Mouse (Mus musculus) heart, postnatal 25 days (tissue): Measurements from ENCODE around the gene Thsd7b. TPM values are rescaled to one million over a fixed set of nuclear protein-coding genes. Genes with fewer than 3 reads are reported as not detected.
"Not testable (repeated sequence)": the region's sequence is repeated elsewhere in the genome, so short reads cannot be mapped to it uniquely, and the experiment has no call there.

Experiments used
- DNase-seq: peaks from one replicate; pipeline ENCODE4 v3.0.0; 2022; ENCODE audit warnings: low spot score
- intact Hi-C: fragments of 180-260 bp; cut with DNase I; formaldehyde crosslinking; loops from one replicate; pipeline ENCODE4 v1.15.1; 2025
- total RNA-seq, 2 experiments: library from RNA; stranded (reverse); gene quantifications; 2 replicates each; pipeline ENCODE4 v1.2.3; 2021

Thsd7b gene
- total RNA-seq, 2 experiments from 2014 or later, result 0.10 to 0.25 TPM

GRCm38 (mm10) chr1:129616080-129616479 is 343.0 kb downstream of the Thsd7b start:
- intact Hi-C loops, result no loop called here

DNA sequence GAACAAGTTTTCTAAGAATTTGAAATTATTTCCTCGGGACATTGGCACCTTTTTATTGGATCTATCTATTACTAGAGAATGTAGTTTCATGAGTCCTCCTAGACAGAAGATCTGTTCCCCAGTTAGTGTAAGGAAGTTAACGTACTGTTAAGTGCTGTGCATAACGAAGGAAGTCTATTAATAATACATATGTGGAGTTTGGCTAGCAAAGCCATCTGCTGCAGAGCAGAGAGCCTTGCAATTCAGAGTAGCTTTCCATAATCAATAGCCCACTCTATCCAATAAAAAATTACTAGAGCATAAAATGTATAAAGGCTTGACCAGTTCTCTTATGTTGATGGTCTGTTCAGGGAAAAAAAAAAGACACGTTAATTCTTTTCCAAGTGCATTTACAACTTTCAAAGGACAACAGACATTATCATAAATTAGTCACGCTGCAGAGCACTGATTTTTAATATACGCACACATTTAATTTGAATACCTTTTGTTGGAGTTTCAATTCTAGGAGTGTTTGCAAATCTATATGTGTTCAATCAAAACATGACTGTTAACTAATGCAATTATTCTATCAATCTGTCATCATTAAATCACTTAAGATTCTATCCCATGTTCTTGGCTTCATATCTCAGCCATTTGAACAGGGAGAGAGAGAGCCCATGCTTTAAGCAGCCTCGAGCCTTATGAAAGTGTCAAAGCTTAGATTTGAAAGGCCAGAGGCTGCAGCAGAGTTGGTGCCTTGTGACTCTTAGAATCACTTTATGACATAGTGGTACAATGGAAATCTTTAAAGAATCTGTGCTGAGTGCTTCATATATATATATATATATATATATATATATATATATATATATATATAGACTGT is 346.6 kb downstream of the Thsd7b start:
- no peak for DNase-seq
- intact Hi-C loops, result no loop called here

More at GRCm38 (mm10) chr1:129616080-129616479, 343.0 kb downstream of the Thsd7b start:
- no peak for DNase-seq

GRCm38 (mm10) chr1:129624519-129624918 is 351.4 kb downstream of the Thsd7b start:
- DNase-seq, result no peak
- intact Hi-C loops, result no loop called here

DNA sequence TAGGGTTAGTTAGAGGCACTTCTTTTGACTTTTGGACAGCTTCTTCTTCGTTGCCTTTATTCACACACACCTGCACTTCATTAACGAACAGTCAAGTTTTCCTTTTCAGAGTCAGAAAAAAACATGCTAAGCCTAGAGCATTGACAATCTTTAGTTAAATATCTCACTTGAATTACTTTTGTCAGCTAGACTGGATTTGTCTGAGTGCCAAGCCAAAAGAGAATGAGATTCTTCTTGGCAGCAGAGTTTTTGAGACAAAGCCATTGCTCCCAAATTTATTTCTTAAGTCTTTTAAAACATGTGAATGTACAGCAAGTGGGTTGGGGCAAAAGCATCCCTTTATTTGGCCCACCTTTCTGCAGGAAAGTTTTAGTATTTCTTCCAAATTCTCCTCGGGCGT is 362.0 kb downstream of the Thsd7b start:
- intact Hi-C loops, result no loop called here
- DNase-seq, result no peak

DNA sequence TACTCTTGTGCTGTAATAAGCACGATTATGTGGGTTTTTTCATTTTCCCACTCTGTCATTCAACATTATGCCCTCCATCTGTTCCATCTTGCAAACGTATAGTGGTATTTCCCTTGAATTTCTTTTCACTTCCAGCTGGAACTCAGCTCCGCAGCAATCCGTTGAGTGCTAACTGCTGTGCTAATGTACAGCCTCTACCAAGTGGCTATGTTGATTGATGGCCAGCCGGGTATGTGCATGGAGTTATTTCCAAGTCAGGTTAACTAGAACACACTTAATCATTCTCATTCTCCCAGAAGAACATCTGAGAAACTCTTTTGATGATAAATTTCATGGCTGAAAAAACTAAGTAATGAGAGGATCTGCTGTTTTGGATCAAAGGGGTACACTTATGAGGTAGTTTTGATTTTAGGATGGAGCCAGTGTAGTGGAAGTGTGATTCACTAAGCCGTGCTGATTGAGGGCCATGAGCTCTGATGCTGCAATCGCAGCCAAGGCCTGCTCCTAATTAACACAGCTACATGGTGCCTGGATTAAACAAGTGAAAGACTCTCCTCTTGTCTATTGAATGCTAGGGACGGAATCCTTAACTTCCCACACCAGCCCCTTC is 371.3 kb downstream of the Thsd7b start:
- intact Hi-C loops, result no loop called here
- DNase-seq, result no peak

DNA sequence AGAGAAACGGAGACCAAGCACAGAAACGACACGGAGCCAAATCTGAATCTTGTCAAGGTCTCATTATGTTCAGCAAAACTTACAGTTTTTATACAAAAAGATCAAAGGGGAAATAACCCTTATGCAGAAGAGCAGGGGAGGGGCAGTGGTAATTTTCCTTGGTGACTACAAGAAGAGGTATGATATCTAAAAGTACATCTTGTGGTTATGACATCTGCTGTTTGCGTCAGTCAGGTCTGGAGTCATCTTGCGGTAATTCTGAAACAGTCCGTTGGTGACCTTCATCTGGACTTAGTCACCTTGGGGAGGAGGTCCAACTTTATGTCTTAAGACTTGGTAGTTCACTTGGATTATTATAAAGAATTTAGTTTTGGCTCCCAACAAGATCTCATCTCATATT is 378.3 kb downstream of the Thsd7b start:
- DNase-seq, intact Hi-C loops: not testable (repeated sequence)

- no peak for DNase-seq
- intact Hi-C loops, result no loop called here
Observed at GRCm38 (mm10) chr1:129658045-129658444, 384.9 kb downstream of the Thsd7b start.

DNA sequence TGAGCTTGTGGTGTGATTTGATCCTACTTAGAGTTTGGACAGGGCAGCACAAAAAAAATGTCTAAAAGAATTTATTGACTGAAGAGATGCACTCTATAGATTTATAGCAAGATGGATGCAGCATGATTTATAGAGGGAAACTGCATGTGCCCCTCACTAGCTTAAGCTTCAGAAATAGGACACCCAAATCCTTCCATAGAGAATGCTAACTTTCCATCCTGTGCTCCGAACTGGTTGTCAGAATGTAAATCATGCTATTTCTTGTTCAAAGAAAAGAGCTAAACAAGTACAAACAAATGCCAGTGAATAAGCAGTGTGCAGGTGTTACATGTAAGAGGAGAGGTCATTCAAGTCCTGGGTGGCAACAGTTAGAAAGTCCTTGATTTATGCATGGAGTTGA is 402.8 kb downstream of the Thsd7b start:
- intact Hi-C loops, result no loop called here
- no peak for DNase-seq

GRCm38 (mm10) chr1:129678851-129679250 is 405.7 kb downstream of the Thsd7b start:
- DNase-seq, result no peak
- intact Hi-C loops, result no loop called here

DNA sequence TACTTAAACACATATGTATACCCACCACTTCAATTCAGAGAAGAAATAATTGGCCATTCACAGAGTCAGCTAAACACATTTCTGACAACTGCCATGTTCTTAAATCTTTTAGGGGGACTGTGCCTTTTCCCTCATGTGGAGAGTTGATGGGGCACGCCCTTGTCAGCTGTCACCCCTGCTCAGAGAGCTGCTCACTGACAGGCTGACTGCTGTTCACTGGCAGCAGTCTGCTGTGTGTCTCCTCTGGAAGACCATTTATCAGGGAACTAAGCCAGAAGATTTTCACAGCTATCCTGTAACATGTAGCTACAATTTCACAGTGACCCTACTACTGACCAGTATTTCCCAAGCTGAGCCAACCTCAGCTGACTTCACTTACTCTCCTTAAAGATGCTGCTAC is 432.6 kb downstream of the Thsd7b start:
- DNase-seq, result no peak
- intact Hi-C loops, result no loop called here

DNA sequence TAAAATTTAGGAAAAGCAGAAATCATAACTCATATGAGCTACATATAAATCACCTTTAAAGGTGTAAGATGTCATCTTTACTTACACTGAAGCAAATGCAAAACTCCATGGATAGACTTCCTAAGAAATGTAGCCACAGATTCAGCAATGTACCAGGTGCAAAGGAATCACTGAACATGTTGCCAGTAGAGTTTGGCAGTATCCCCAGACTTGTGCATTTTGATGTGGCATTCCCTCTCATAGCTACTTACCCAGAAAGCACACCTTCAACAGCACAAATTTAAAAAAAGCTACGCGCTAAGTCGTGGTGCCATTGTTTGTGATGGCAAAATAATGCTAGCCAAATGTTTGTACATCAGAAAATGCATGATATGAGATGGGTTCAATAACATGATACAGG is 439.6 kb downstream of the Thsd7b start:
- DNase-seq, result no peak
- intact Hi-C loops, result no loop called here

- intact Hi-C loops, result no loop called here
- DNase-seq, result no peak
Observed at GRCm38 (mm10) chr1:129713571-129713970, 440.5 kb downstream of the Thsd7b start.

- intact Hi-C loops, result no loop called here
- no peak for DNase-seq
Observed at GRCm38 (mm10) chr1:129719592-129719991, 446.5 kb downstream of the Thsd7b start.

- no peak for DNase-seq
- intact Hi-C loops, result no loop called here
Observed at GRCm38 (mm10) chr1:129731991-129732390, 458.9 kb downstream of the Thsd7b start.

GRCm38 (mm10) chr1:129747595-129747994 is 474.5 kb downstream of the Thsd7b start:
- intact Hi-C loops, result no loop called here
- DNase-seq, result no peak

GRCm38 (mm10) chr1:129756548-129757240 is 483.6 kb downstream of the Thsd7b start:
- intact Hi-C loops, result no loop called here
- DNase-seq, result no peak

DNA sequence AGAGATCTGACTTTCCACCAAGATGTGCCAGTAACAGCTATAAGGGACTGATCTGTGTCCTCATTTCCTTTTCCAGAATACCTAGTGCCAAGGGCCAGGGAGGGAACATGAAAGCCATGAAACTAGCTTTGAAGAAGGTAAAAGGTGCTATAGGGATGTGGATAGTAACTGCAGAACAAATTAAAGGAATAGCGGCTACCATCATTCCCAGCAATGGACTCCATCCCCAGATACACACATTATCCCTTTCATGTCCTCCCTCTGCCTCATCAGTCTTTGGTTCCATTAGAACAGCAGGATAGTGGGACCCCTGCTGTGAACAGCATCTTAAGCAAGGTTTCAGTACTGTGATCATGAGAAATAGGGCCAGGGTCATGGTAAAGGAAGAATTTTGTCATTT is 485.9 kb downstream of the Thsd7b start:
- intact Hi-C loops, result no loop called here

DNA sequence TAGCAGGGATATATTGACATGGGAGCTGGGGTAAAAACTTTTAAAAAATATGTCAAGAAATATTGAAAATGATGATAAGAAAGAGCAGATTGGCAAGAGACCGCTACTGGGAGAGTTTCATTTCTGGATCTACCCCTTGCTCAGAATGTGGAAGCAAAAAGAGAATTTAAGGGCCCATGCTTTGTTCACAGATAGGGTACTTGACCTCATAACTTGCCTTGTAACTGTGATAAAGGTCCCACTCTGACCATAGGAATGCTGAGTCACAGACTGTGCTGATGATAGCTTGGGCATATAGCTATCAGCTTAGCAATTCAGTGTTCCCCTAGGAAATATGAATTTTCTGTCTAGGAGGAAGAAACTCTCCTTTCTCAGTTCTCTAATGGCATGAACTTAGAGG is 488.1 kb downstream of the Thsd7b start:
- intact Hi-C loops, result no loop called here
- no peak for DNase-seq

More for the DNA sequence above, 485.9 kb downstream of the Thsd7b start:
- DNase-seq, result no peak

- DNase-seq, result no peak
- intact Hi-C loops, result no loop called here
Observed at GRCm38 (mm10) chr1:129764748-129765147, 491.6 kb downstream of the Thsd7b start.

DNA sequence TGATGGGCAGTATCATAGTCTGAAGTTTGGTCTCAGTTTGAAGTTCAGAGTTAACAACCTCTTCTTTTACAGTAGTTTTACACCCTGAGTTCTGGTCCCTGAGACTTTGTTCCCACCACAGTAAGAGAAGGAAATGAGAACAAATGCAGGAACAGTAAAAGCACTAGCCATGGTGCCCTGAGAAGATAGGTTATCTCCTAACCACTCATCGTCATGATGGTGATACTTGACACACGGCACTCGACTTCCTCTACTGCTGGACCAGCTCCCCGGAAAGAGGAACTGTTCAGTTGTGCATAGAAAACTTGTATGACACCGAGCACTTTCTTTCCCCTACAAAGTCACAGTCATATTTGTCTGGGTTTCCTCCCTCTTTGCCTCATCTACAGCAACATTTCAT is 504.0 kb downstream of the Thsd7b start:
- intact Hi-C loops, result no loop called here
- DNase-seq, result no peak

- intact Hi-C loops, result no loop called here
- no peak for DNase-seq
Observed at GRCm38 (mm10) chr1:129779506-129779905, 506.4 kb downstream of the Thsd7b start.
